Comparison of ENCODE assay signal across 7 mouse cellular contexts in genomic region chr16:91618511-91619501, GRCm38 (mm10). TPM values are rescaled to one million over a fixed set of nuclear protein-coding genes. Genes with fewer than 3 reads are reported as not detected.
A peak's percentile ranks its signal among the peaks of the same experiment; 100 is the strongest.
DNase-seq lines count a peak whose midpoint lies in the region; ATAC-seq and TF ChIP-seq lines count a peak whose summit lies in the region.

Gene Dnajc28, minus strand, starts transcription at chr16:91619026.

- peak within 1 kb of the TSS; percentile 75 for H3K4me3 ChIP-seq in intestine, postnatal 0 days (ENCODE audit: low read depth, low read length)
- H3K4me3 ChIP-seq in midbrain, embryonic 11.5 days (ENCODE audit: low read depth, low read length), result peak within 1 kb of the TSS; percentile 64

- H3K4me2 ChIP-seq in intestine, postnatal 0 days (replicated peaks; ENCODE audit: low read depth), result peak within 1 kb of the TSS; percentile 97
- H3K4me2 ChIP-seq in midbrain, embryonic 11.5 days, result peak within 1 kb of the TSS; percentile 58

- H3K27ac ChIP-seq in intestine, postnatal 0 days (ENCODE audit: low read depth, low read length), result no peak within 1 kb of the TSS
- H3K27ac ChIP-seq in midbrain, embryonic 11.5 days (ENCODE audit: low read depth, low read length), result no peak within 1 kb of the TSS

- intact Hi-C loops in left cerebral cortex, postnatal 4 days (cut with DNase I), result no loop called here

- TF ChIP-seq CTCF in intestine, postnatal 0 days (IDR thresholded peaks at IDR 0.05; ENCODE audit: low read depth), result no peak

- peak; percentile 87 for DNase-seq in adrenal gland, postnatal 10 days
- DNase-seq in embryo, embryonic 9.5 days (ENCODE audit: extremely low spot score), result peak; percentile 73
- DNase-seq in gastrocnemius, postnatal 4 days (ENCODE audit: low spot score in 2 of 2), result peak; percentile 40 to 67
- DNase-seq in left cerebral cortex, postnatal 4 days, result peak; percentile 77
- peak; percentile 97 for DNase-seq in midbrain, embryonic 11.5 days (ENCODE audit: low spot score, missing footprints)
- DNase-seq in skeletal muscle tissue, adult 2 months (ENCODE audit: low read depth, low spot score), result peak; percentile 45

- H3K9ac ChIP-seq in intestine, postnatal 0 days (ENCODE audit: low read depth, low read length), result peak within 1 kb of the TSS; percentile 62
- peak within 1 kb of the TSS; percentile 72 for H3K9ac ChIP-seq in midbrain, embryonic 11.5 days (ENCODE audit: low read length)

- H3K27me3 ChIP-seq in intestine, postnatal 0 days (replicated peaks; ENCODE audit: control insufficient read depth, insufficient read depth, low read length), result no peaks in the 10 kb centered on the region
- H3K27me3 ChIP-seq in midbrain, embryonic 11.5 days (ENCODE audit: control insufficient read depth, insufficient read depth, low read length), result no peaks in the 10 kb centered on the region

- no peaks in the 10 kb centered on the region for H3K9me3 ChIP-seq in intestine, postnatal 0 days (ENCODE audit: control insufficient read depth)
- H3K9me3 ChIP-seq in midbrain, embryonic 11.5 days (ENCODE audit: control insufficient read depth, low read length), result no peaks in the 10 kb centered on the region

- ATAC-seq in intestine, postnatal 0 days, result peak; percentile 83
- ATAC-seq in midbrain, embryonic 11.5 days (ENCODE audit: low FRiP score), result peak; percentile 93

- 11% methylated on average over 39 of the region's 39 CpGs for WGBS in intestine, postnatal 0 days
- 10% methylated on average over 39 of the region's 39 CpGs for WGBS in midbrain, embryonic 11.5 days

- H3K4me1 ChIP-seq in intestine, postnatal 0 days (replicated peaks; ENCODE audit: control insufficient read depth, insufficient read depth, low read length), result no peaks in the 10 kb centered on the region
- H3K4me1 ChIP-seq in midbrain, embryonic 11.5 days (ENCODE audit: control insufficient read depth, insufficient read depth, low read length), result no peaks in the 10 kb centered on the region

- peaks cover 36% of the 10 kb centered on the region for H3K36me3 ChIP-seq in intestine, postnatal 0 days (ENCODE audit: control insufficient read depth, insufficient read depth)
- H3K36me3 ChIP-seq in midbrain, embryonic 11.5 days (ENCODE audit: control insufficient read depth, insufficient read depth, low read length), result 0 out of 2 replicates have a peak, but pooled peaks cover 2% of the 10 kb centered on the region

RNA-seq across cellular contexts. Expression of gene Dnajc28, which starts in this region (rescaled TPM):
- total RNA-seq in adrenal gland, postnatal 10 days (2021), result 10 to 100 TPM; 10.9 to 15.4 TPM
- total RNA-seq in gastrocnemius, postnatal 4 days (2021), result 1 to 10 TPM; 2.9 to 3.9 TPM
- 1.0 and 1.5 TPM in 2 replicates for polyA plus RNA-seq in intestine, postnatal 0 days (2015; fragmentation: Nextera tagmentation; extraction: Ambion mirVana)
- 1 to 10 TPM; 1.8 to 2.8 TPM for total RNA-seq in left cerebral cortex, postnatal 4 days (2021)
- polyA plus RNA-seq in midbrain, embryonic 11.5 days (2014; fragmentation: Nextera tagmentation; extraction: Ambion mirVana), result 5.8 and 6.0 TPM in 2 replicates

Comparison
In these comparisons a context has a peak if more than half of its experiments do, and no peak if none do; other contexts are left out.
1. DNase-seq: peak in every context shown above with its lines; median percentile 97 in midbrain, embryonic 11.5 days; 87 in adrenal gland, postnatal 10 days; 77 in left cerebral cortex, postnatal 4 days; 73 in embryo, embryonic 9.5 days; 54 in gastrocnemius, postnatal 4 days; 45 in skeletal muscle tissue, adult 2 months.